Mouse (Mus musculus) G1E-ER4 (cell line): ENCODE measurements around the gene Creb3l1. TPM values are rescaled to one million over a fixed set of nuclear protein-coding genes. Genes with fewer than 3 reads are reported as not detected.

Experiments used
- GATA1 ChIP-seq: IDR thresholded peaks from one replicate; pipeline ENCODE4 v1.8.0; 2012; ENCODE audit warnings: low read length, inconsistent platforms
- polyA plus RNA-seq: library from polyadenylated mRNA; stranded (reverse); fragments of >175 nt; gene quantifications from 2 replicates; pipeline ENCODE4 v1.2.3, GENCODE M21; 2012

Creb3l1 gene
- polyA plus RNA-seq, 1 experiment = 0.94 TPM

GRCm38 (mm10) chr2:91987542-91987941 is 36.8 kb downstream of the Creb3l1 start:
- no peak for TF ChIP-seq GATA1

DNA sequence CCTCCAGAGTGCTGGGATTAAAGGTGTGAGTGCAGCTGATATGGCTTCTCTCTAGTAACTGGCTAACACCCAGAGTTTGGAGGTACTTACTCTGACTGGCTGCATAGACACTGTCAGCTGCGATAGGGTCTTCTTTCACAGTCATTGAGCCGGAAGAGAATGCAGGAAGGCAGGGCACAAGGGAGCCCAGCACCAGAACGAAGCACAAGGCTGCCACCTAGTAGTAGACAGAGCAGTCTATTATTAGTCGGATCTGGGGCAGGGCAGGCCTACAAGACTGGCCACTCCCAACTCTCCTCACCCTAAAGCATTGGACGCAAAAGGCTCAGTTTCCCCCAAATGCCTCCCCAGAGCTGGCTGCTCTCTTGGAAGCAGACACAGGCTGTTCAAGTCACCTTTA is 38.2 kb downstream of the Creb3l1 start:
- no peak for TF ChIP-seq GATA1

DNA sequence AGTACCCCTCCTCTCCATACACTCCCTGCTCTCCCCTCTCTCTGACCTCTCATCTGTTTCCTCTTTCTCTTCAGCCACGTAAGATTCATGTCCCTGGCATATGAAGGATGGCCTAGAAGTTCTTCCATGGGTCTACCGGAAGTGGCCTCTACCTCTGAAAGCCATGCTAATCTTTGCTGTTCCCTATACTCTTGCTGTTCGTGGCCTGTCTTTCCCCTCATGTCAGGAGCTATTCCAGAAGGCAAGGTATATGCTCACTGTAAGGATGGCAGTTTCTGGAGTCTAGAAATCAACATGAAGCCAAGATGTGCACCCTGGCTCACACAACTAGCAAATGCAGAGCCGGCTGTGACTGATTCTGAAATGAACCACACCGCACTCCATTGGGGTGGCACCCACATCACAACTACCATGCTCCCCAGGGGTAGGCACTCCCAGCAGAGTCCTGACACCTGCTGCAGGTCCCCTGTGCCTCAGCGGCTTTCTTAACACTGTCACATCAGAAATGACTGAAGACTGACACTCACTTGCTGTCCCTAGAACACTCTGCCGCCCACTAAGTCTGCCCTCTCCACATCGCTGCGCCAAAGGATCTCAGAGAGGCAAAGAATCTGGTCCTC is 39.3 kb downstream of the Creb3l1 start:
- no peak for TF ChIP-seq GATA1

DNA sequence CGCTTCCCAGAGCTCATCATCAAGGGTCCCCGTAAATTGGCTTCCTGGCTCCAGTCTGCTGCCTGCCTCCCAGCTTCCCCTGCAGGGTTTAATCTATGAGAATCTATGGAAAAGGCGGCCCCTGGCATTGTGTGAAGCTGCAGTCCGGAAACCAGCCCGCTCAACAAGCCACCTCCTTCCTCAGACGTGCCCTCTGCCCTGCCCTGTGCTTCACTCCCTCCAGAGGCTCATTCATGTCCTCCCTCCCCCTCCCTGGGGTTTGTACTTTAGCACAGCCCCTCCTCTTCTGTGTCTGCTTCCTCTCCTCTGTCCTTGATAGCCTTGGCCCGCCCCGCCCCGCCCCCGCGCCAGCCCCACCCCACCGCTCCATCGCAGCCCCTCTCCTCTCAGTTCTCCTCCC is 39.9 kb downstream of the Creb3l1 start:
- no peak for TF ChIP-seq GATA1

DNA sequence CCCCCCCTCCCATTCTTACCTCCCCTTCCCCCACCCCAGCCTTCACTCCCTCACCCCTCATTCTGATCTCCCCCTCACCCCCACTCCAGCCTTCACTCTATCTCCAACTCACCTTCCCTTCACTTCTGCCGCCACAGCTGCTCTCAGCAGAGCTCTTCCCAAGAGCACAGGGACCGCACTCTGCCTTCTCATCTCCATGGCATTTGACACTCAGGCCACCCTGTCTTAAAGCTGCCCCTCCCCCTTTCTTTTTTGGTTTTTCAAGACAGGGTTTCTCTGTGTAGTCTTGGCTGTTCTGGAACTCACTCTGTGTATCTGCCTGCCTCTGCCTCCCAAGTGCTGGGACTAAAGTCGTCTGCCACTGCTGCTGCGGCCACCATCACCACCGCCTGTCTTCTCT is 43.5 kb downstream of the Creb3l1 start:
- TF ChIP-seq GATA1 = no peak

DNA sequence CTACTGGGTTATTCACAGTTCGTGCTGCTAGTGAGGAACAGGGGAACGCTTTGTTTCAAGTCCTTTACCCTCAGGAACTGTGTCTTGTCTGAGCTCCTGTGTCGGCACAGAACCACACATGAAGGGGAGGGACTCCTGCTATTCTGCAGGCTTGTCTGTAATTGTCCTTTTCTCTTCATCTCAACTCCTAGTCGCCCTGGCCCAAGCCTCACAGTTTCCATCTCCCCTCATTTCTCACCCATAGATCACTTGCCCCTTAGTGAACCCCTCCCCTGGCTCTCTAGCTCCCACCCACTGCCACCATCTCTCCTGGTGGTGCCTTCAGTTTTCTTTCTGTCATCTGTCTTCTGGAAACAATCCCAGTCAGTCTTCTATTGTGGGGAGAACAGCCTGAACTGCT is 44.1 kb downstream of the Creb3l1 start:
- TF ChIP-seq GATA1 = no peak

DNA sequence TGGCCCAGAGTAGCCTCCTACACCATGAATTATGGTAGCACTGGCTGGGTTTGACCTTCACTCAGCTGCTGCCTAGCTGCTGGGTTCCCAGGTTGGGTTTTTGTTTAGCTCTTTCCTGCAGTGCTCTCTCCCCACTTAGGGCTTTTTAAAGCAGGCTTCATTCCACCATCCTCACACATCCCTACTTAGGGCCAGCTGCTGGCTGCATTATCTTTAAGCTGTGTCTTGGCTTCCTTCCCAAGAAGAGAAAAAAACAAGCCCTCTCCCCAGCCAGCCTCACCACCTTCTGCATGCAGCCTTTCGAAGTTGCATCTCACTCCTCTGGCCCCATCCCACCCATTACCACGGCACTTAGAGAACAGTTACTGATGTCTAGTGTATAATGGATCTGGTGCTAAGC is 45.8 kb downstream of the Creb3l1 start:
- no peak for TF ChIP-seq GATA1

- no peak for TF ChIP-seq GATA1
These were observed 46.3 kb downstream of the Creb3l1 start for GRCm38 (mm10) chr2:91977960-91978359.

- TF ChIP-seq GATA1 = no peak
These were observed 48.4 kb downstream of the Creb3l1 start, which contains the start of gene Dgkz for GRCm38 (mm10) chr2:91975581-91976541. Dgkz (minus strand) TSS chr2:91975864.

GRCm38 (mm10) chr2:91973416-91974135 is 50.7 kb downstream of the Creb3l1 start:
- no peak for TF ChIP-seq GATA1

DNA sequence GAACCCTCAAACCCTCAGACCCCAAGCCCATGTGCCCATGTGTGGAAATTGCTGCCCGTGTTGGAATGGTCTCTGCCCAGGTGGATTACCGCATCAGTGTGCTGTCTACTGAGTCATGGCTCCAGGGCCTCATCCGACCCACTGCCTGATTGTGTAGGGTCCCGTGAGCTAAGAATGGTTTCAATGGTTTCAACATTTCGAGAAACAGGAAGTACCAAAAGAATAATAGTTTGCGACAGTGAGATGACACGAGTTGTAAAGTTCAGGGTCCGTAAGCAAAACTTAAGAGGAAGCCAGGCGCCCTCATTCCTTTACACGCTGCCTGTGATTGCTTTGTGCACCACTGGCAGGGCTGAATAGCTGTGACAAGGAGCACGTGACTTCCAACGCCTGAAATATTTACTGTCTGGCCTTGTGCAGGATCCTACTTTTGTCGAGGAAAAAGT is 52.2 kb downstream of the Creb3l1 start:
- TF ChIP-seq GATA1 = no peak

GRCm38 (mm10) chr2:91971231-91972097 is 52.8 kb downstream of the Creb3l1 start:
- no peak for TF ChIP-seq GATA1

- TF ChIP-seq GATA1 = no peak
These were observed 56.3 kb downstream of the Creb3l1 start for GRCm38 (mm10) chr2:91967962-91968361.

GRCm38 (mm10) chr2:91966367-91966766 is 57.9 kb downstream of the Creb3l1 start:
- no peak for TF ChIP-seq GATA1

- no peak for TF ChIP-seq GATA1
These were observed 58.9 kb downstream of the Creb3l1 start for GRCm38 (mm10) chr2:91965417-91965816.
